Mouse (Mus musculus): Measurements from ENCODE around the gene Jund.

Jund gene

DNA sequence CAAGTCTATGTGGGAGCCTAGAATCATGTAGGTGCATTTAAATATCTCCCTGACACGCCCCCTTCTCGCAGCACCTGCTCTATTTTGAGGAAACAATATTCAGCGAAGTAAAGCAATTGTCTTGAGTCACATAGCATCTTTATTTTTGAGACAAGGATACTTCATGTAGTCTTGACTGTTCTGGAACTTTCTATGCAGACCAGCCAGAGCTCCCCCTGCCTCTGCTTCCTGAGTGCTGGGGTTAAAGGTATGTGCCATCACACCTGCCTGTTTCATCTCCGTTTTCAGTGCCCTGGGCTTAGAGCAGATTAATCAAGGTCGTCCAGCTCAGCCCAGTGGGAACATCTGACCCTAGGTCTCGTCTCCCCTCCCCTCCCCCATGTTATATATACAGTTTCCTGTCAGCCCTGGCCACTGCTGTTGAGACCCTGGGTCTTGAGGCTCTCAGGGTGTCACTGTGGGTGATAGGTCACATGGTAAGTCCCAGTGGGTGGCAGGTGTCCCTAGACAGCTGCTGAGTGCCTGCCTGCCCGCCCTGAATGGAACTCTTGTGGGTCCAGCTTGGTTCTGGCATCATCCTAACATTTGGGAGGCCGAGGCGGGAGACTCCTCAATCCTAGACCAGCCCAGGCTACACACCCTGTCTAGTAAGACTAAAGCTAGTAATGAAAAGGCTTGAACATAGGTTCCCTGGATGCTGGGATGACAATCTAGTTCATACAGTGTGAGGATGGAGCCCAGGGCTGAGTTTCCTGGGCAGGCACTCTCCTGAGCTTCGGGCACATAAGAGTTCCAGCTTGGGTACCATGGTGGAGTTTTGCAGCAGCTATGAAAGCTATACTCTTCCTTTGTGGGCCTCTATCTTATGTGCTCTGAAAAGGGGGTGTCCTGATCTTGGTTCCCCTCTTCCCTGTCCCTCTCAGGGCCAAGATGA is 2.6 kb downstream of the Jund start:
- TF ChIP-seq GATA4 (IDR thresholded peaks at IDR 0.05; ENCODE audit: insufficient replicate concordance, low read length) = no peak

DNA sequence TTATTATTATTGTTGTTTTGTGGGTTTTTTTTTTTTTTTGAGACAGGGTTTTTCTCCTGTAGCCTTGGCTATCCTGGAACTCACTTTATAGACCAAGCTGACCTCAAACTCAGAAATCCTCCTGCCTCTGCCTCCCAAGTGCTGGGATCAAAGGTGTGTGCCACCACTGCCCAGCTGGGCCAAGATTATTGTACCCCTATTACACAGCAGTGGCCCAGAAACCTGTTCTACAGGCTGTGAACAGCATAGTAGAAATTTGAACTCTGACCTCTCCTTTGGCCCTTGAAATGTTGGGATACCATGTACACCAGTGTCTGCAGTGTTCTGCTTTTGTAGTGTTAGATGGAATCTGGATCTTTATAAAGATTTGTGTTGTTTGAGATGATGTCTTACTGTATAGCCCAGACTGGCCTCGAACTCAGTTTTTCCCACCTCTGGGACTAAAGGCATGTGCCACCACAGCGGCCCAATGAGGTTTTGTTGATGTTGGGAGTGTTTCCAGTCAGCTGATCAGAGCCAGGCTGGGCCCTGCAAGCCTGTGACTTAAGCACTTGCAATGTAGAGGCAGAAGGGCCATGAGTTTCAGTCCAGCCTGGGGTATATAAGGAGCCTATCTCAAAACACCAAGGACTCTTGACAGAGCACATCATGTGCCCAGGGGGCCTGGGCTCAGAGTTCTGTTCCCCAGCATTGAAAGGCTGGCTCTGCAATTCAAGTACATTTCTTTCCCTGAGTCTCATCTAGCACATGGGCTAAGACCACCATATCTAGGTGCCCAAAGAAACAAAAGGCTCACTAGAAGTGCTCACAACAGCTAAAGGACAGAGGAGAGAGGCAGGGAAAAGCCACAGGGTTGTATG is 3.5 kb downstream of the Jund start:
- no peak for TF ChIP-seq GATA4 (IDR thresholded peaks at IDR 0.05; ENCODE audit: insufficient replicate concordance, low read length)

DNA sequence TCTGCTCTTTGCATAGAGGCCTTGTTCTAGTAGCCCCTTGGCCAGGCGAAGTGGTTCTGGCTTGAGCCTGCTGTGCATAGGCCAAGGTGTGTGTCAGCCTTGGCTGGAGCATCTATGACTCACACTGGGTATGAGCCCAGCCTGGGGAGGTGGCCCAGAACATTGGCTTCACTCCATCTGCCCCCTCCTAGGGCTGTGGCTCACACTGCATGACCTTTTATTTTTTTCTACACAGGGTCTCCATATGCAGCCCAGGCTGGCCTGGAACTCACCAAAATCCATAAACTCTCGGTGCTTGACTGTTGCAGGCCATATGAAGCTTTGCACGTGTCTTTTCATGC is 4.1 kb downstream of the Jund start:
- TF ChIP-seq GATA4 (IDR thresholded peaks at IDR 0.05; ENCODE audit: insufficient replicate concordance, low read length) = no peak

DNA sequence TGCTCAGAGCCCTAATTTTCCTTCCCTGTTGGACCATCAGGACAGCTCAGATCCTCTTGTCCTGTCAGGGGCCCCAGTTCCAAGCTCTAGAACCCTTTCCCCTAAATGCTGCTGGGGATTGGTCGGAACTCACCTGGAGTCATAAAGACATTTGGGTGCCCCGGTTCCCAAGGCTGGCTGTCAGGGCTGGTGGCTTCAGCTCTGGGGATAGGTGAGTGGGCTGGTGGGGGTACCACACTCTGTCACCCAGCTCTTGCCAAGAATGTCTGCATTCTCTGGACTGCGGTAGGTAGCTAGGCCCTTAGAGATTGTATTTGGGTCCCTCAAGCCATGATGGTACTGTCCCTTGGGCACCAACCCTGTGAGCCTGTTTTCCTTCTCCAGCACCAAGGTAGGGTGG is 4.5 kb downstream of the Jund start, which contains the start of gene Iqcn:
Gene Iqcn (plus strand): TSS at position 171 of the 400 bp plus-strand sequence.
- no peak for TF ChIP-seq GATA4 (IDR thresholded peaks at IDR 0.05; ENCODE audit: insufficient replicate concordance, low read length)

DNA sequence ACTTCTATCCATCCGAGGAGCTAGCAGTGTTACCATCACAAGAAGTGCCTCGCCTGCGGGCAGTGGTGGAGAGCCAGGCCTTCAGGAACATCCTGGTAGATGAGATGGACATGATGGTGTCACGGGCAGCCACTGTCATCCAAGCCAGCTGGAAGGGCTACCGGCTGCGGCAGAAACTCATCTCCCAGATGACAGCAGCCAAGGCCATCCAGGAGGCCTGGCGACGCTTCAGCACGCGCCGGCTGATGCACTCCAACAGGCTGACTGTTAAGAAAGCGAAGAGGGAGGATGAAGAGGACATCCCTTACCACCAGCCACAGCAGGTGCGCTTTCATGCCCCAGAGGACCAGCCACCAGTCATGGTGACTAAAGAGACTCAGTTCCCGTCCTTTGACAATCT is 9.5 kb downstream of the Jund start:
- TF ChIP-seq GATA4 (IDR thresholded peaks at IDR 0.05; ENCODE audit: insufficient replicate concordance, low read length) = no peak

DNA sequence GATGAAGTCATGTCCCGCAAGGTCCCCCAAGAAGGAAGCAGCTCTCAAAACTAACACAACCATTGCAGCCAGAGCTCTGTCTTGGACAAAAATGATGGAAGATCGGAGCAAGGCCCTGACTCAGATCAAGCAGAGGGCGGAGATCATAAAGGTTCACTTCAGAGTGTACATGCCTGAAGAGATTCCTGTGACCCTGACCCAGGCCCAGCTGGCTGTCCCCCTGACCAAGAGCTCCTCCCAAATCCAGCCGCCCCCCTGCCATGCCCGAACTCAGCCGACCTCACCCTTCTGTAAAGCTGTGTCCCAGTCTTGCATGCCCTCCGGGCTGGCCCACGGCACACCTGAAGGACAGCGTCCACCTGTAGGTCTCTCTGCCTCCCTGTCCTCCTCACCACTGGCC is 11.0 kb downstream of the Jund start:
- no peak for TF ChIP-seq GATA4 (IDR thresholded peaks at IDR 0.05; ENCODE audit: insufficient replicate concordance, low read length)

DNA sequence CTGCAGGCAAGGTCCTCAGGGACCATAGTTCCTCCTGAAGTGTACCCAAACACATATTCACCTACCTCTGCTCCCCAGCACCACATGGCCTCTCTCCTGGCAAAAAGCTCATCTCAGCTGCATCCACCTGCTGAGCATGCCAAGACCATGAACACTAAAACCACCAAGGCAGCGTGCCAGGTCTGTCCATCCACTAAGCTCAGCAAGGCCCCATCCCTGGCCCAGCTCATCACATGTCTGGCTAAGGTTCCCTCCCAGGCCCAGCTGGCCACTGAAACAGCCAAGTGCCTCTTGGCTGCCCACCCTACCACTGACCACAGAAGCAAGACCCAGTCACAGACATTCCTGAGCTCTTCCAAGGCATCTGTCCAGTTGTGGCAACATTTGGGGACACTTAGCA is 11.5 kb downstream of the Jund start:
- no peak for TF ChIP-seq GATA4 (IDR thresholded peaks at IDR 0.05; ENCODE audit: insufficient replicate concordance, low read length)

DNA sequence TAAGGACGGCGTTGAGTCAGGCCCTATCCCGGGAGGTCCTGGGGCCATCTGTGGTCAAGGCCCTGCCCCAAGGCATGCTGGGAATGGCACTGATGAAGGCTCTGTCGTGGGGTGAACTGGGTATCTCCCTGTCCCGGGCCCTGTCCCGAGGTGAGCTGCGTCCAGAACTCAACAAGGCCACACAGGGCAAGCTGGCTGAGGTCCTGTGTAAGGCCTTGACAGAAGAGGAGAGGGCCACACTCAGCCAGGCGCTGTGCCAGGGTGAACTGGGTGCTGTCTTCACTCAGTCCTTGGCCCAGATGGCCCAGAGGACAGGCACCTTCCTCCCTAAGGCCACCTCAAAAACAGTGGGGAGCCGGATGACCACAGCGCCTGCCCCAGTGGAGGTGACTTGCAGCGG is 12.3 kb downstream of the Jund start:
- no peak for TF ChIP-seq GATA4 (IDR thresholded peaks at IDR 0.05; ENCODE audit: insufficient replicate concordance, low read length)

DNA sequence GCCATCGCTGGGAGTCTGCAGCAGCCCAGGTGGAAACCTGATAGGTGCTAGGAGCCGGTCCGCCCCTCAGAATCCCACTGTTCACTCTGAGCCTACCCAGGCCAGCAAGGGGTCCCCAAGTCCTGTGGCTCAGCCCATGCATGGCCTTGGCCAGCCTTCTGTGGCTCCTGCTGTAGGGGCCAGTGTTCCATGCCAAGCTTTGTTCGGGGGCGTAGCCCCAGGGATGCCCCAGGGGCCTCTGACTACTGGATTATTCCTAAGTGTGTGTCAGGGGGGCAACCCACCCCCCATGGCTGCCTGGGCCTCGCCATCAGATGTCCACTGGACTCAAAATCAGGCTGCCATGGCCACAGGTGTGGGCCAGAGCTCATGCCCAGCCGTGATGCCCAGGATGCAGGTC is 15.2 kb downstream of the Jund start:
- TF ChIP-seq GATA4 (IDR thresholded peaks at IDR 0.05; ENCODE audit: insufficient replicate concordance, low read length) = no peak

DNA sequence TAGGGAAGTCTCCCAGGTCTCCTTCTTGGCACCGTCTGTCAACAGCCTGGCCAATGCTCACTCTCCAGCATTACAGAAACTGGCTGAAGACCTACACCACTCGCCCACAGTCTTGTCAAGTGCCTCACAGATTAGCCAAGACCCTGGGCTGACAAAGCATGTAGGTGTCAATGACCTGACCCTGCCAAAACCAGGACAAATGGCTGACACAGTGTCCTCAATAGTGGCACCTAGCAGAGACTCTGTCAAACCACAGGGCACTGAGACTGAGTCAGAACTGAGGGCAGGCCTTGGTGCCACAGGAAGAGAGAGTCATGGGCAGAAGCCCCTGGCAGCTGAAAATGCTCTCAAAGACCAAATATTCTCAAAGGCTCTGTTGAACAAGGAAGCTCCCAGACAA is 16.3 kb downstream of the Jund start:
- TF ChIP-seq GATA4 (IDR thresholded peaks at IDR 0.05; ENCODE audit: insufficient replicate concordance, low read length) = no peak

DNA sequence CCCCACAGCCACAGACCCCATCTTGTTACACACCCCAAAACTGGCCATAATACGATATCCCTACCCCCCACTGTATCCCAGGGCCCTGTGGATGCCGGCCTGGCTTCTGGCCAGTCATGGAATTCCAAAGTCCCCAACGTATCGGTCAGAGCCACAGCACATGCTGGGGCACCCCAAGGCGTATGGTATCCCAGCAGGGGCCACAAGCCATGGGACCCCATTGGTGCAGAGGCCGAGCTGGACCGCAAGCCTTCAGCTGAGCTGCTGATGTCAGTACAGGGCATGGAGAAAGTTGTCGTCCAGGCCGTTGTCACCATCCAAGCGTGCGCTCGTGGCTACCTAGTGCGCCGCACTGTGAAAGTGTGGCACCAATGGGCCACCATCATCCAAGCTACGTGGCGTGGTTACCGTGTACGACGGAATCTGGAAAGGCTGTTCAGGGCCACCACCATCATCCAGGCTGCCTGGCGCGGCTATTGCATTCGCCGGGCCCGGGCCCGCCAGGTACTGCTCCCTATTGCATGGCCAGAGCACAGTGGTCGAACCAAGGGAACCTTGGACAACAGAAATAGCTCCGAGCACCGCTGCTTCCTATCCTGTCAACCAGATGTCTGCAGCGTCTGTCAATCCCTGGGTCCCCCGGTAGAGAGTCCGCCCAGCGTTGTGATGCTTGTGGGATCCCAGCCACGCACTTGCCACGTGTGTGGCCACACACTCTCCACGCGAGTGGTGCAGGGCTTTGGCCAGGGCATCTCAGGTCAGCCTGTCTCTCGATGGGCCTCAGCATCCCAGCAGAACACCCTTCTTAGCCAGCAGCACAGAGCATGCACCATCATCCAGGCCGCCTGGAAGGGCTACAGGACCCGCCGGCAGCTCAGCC is 18.0 kb downstream of the Jund start:
- no peak for TF ChIP-seq GATA4 (IDR thresholded peaks at IDR 0.05; ENCODE audit: insufficient replicate concordance, low read length)

DNA sequence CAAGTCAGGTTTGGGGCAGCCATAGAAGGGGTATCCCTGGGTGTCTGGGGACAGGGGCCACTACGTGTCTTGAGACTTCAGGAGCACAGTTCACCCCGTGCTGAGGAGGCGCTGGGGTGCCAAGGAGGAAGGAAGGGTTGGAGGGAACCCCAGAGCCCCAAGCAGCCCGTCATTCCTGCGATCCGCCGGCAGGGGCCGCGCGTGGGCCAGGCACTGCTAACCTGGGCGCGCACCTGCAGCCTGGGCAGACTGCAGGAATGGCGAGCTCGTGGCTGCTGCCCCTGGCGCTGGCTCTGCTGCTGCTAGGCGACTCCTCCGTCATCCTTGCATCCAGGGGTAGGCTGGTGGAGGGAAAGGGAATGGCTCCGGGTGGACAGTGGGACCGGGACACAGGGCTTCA is 19.5 kb downstream of the Jund start, which contains the start of gene Gm3336:
Gene Gm3336 (plus strand): TSS at position 247 of the 400 bp plus-strand sequence.
- no peak for TF ChIP-seq GATA4 (IDR thresholded peaks at IDR 0.05; ENCODE audit: insufficient replicate concordance, low read length)

DNA sequence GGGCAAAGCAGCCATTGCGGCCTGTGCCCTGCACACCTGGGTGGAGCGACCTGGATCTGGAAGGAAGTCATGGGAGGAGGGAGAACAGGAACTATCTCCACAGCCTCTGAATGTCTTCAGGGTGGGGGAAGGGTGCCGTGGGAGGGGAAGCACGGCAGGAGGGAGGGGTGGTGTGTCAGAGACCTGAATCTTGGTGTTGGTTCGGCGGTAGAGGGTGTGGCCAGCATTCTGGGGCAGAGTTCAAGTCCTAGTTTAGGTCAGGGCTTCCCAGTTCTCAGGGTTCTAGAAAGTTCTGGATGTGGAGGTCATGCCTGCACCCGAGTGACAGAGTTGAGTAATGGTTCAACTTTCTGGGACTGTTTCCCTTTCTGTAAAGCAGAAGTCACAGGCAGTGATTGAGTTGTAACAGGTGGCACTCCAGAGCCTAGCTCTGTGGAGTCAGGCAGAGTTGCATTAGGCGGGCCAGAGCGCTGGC is 21.1 kb downstream of the Jund start:
- no peak for TF ChIP-seq GATA4 (IDR thresholded peaks at IDR 0.05; ENCODE audit: insufficient replicate concordance, low read length)

DNA sequence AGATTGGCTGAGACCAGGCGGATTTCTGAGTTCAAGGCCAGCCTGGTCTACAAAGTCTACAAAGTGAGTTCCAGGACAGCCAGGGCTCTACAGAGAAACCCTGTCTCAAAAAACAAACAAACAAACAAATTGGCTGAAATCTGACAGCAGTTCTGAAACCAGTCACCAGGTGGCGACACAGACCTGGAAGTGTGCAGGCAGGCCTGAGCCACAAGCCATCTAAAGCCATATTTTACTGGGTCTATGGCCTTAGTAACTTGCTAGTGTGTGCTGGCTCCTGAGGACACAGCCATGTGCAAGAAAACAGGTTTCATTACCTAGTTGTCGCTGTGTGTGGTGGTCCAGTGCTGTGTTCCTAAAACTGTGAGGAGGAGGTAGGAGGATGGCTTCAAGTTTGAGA is 22.0 kb downstream of the Jund start:
- TF ChIP-seq GATA4 (IDR thresholded peaks at IDR 0.05; ENCODE audit: insufficient replicate concordance, low read length) = no peak

DNA sequence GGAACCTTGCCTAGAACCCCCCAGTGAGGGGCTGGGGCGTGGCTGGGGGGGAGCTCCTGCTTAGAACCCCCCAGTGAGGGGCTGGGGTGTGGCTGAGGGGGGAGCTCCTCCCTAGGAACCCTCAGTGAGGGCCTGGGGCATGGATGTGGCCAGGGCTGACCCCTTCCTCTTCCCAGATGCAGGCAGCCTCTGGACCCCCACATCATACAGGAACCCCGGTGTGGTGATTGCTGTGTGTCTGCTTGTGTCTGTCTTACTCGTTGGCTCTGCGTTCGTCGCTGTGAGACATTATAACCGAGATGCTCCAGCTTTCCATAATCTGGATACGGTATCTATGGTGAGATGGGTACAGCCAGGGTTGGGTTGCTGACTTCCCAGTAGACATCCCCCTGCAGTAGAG is 22.9 kb downstream of the Jund start:
- no peak for TF ChIP-seq GATA4 (IDR thresholded peaks at IDR 0.05; ENCODE audit: insufficient replicate concordance, low read length)

Measured in liver, adult (tissue).